Mouse (Mus musculus): ENCODE measurements around the gene Smtnl1.

- TF ChIP-seq POLR2A (IDR thresholded peaks at IDR 0.05; ENCODE audit: low read depth, low read length) (no peak), CTCF (IDR thresholded peaks at IDR 0.05; ENCODE audit: borderline replicate concordance, insufficient read depth, low read length) (no peak)
Measured at GRCm38 (mm10) chr2:84762295-84762694, 60.2 kb downstream of the Smtnl1 start.
